Mouse (Mus musculus) neutrophil, adult 5-6 weeks (primary cell): ENCODE data around the gene Cdyl. TPM values are rescaled to one million over a fixed set of nuclear protein-coding genes. Genes with fewer than 3 reads are reported as not detected.

Experiments used
- ATAC-seq: fragments of 151-379, 151-347 bp; 2 replicates; pipeline ENCODE4 v1.8.0; 2017; ENCODE audit warnings: mild to moderate bottlenecking, moderate TSS enrichment; ENCODE audit not compliant: insufficient number of reproducible peaks, poor library complexity, low FRiP score, severe bottlenecking; ENCODE audit errors: extremely low read depth
- total RNA-seq: library from RNA; stranded (forward); fragments of 200-1000 nt; gene quantifications from 2 replicates; pipeline ENCODE4 v1.2.3, GENCODE M21; 2017

Cdyl gene
- total RNA-seq, 1 experiment from 2014 or later = 29.8 TPM

DNA sequence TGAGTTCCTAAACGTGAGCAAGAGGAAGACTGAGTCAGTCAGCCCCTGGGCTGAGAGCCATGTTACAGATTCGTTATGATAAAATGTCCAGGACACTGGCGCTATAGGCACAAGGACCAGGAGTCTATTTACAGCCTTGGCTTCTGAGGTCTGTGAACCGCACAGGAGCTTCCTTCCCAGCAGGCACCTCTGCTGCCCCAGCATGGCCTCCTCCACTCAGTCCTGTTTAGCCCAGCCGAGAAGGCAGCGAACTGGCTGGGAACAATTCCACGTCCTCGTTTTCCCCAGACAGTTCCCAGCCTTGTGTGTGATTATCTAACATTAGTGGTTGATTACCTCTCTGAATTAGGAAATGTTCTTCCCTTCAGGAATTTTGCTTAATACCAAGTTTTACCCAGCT, 201.3 kb downstream of the Cdyl start:
- no peak for ATAC-seq

DNA sequence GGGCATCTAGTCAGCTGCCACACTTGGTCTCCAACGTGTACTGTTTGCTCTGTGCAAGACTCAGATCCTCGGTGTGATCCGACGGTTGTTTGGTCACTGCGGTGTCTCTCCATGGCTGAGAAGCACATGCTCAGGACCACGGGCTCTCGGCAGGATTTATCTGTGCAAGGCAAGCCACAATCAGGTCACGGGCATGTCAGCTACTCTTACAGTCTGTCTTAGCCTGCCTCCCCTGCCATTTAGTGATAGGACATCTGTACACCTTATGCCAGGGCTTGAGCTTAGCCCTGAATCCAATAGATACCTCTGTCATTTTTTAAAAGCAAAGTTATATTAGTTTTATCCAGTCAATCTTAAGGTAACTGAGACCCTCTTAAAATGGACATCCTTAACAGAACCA, 211.0 kb downstream of the Cdyl start:
- no peak for ATAC-seq

DNA sequence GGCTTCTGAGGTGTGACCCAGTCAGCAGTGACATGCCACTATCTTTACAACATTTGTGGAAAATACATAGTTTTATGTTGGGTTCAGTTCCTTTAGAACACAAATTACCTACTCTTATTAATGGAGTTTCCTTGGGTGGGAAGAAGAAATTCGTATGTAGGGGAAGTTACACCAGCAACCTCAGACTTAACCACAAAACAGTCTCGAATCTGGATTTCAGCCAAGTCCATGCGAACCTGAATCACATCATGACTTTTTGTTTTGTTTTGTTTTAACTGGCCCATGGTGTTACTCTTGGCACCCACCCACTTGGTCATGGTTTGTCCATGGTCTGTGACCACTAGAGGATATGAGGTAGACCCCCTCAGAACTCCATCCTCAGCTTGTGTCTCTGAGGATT, 211.5 kb downstream of the Cdyl start:
- no peak for ATAC-seq

DNA sequence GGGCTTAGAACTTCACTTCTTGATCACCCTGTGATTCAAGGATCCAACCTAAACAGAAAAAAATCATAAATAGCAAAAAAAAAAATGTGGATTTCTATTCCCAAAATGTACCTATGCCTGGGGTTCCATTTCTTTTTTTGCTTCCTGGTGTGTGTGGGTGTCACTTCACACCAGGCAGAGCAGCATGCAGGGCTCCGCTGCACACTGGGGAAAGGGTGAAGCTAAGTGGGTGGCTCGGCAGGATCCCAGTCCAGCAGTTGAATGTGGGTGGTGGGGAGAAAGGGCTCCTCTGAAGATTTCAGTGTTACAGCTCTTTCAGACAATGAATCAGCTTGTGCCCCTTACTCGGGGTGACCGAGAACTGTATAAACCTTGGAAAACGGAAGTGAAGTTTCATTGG, 215.8 kb downstream of the Cdyl start:
- ATAC-seq = no peak

DNA sequence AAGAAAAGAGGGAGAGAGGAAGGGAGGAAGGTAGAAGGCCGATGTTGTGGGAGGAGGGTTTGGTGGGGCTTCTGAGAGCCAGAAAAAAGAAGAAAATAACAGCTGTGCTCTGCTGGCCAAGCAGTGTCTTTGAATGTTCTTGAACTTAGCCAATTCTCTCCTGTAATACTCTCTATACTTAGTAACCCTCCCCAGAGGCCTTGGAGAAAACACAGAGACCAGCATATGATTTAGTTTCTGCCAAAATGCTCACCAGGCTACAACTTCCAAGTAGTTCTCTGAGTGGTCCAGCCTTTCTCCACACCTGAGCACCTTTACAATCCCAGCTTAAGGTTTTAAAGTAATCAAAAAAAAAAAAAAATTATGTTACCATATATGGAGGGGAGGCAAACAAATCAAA, 218.6 kb downstream of the Cdyl start:
- no peak for ATAC-seq

DNA sequence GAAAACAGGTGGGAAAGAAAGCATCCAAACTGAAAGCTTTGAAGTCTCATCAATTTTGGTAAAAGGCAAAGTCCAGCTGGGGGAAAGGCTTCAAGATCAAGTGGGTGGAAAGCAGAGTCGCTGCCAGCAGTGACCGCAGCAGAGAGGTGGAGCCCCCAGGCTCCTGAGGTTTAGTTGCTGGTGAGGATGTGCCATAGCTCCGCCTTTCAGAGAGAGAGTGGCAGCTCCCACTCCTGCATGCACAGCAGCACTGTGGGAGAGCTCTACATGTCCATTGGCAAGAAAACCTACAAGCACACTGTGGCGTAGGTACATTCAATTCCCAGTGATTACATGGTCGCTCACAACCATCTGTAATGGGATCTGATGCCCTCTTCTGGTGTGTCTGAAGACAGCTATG, 219.4 kb downstream of the Cdyl start:
- ATAC-seq = no peak

DNA sequence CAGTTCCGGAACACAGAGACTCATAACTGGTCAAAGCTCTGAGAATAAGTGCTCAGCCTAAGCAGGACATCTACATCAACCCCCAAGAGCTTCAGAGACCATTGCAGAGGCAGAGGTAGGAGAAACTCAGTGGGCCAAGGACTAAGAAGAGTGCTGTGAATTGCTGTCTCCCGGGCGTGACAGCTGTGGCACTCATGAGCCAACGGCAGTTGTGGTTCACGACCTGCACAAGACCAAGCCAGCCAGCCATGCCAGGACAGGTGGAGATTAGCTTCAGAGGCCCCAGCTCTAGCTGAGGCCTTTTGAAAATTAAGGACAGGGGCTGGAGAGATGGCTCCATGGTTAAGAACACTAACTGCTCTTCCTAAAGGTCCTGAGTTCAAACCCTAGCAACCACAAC, 219.9 kb downstream of the Cdyl start:
- no peak for ATAC-seq

DNA sequence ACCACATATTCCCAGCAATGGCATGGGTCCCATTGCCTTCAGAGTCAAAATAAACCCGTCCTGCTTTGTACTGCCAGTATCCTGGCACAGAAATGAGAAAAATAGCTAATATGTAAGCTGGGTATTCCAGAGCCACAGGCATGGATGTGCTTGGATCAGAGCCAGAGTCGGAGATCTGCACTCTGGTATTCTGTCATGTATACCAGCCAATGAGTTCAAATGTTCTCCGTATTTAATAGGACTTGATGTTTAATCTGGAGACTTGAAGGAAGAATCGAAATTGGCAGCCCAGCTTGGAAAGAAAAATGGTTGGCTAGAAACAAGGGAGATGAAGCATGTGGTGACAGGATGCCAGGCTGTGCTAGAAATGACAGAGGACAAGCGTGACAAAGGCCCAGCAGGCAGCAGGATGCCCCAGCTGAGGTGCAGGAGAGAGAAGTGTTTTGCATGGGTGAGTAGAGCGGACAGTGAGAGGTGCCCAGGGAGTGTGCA, 221.0 kb downstream of the Cdyl start:
- no peak for ATAC-seq

DNA sequence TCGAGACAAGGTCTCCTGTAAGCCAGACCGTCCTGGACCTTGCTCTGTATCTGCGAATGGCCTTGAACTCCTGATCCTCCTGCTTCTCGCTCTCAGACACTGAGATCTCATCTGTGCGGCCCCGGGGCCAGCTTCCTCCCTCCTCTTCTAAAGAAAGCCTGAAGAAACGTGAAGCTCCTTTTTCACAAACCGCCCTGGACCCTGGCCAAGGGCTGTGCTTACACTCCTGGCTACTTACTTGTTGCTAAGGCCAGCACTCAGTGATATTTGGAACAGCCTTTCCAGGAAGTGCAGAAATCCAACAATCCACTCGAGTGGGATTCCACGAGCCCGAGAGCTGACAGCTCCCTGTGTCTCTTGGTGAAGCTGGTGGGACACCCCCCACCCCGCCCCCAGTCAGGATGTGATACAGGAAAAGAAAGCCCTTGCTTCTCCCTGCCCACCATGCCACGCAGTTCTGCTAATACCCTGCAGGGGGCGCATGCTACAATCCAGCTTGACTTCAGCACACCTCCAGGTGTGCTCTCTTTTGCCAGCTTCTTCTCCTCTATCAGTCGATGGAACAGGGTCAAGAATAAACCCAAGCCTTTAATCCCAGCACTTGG, 226.6 kb downstream of the Cdyl start:
- ATAC-seq = no peak

DNA sequence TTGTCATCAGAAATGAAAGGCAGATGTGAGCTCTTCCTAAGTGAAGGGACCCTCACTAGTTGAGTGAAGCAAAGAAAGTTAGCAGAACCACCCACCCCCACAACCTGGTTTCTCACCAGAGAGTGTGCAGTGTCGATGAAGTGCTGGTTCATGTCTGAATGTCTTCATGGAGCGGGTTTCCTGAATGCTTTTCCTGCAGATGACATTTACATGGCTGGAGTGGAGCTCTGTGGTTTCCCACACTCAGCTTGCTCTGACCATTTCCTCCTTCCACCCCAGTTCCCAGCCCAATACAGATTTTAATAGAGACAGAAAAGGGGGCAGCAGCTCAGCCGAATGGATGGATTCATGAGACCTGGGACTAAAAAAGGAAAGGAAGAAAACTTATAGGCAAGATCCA, 233.2 kb downstream of the Cdyl start:
- ATAC-seq = no peak

DNA sequence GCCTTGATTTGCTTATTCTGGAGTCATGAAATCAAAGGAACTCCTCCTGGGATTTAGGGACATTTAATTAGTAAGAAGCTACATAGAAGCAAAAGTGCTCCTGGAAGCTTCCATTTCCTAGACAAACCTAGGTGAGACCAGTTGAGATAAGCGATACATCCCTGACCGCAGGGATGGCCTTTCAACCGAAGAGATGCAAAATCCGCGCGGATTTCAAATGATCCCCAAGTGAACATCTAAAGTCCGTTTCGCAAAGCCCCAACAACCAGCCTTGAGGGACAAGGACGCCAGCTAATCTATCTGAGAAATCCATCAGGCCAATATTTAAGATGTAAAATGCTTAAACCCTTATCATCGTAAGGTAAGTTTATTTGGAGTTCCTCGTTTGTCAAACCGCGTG, 245.7 kb downstream of the Cdyl start:
- ATAC-seq = no peak

DNA sequence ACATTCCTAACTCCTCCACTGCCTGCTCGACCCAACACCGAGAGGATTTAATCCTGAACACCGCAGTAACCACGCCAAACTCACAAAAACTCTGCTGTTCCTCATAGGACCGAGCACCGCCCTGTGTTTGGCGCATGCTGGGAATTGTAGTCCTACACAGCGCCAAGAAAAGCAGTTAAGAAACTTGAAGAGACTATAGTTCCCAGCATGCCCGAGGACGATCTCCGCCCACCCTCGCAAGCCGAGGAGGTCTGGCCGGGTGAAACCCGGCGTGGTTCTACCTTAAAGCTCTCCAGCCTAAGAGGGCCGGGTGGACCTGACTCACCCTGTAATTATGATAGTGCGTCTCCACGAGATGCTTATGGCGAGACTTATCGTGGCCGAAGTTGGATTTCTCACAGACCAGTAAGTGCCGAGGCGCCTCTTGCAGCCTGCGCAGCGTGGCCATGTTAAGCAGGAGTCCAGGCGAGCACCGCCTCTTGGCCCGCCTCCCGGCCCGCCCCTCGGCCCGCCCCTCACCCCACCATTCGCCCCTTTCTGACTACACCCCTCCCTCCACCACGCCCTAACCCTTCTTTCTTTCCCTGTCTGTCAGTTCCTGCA, 246.3 kb downstream of the Cdyl start, which contains the start of gene Rpp40:
Rpp40 (minus strand) TSS at position 481 of the 603 bp plus-strand sequence.
- ATAC-seq = peak; percentile 96

DNA sequence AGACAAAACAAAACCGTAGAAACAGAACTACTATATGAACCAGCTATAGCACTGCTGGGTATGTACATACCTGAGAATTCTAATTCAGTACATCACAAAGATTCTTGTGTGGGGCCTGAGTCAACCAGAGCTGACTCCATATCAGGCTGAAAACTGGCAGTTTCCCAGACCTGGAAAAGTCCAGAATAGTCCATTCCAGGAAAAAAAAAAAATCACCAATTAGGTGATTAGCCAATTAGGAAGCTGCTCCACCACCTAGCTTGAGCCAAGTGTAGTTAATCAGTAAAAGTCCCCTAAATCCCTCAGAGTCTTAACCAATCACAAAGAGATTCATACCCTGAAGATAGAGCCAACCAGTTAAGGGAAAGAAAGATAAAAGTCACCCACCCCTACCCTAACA, 251.8 kb downstream of the Cdyl start:
- no peak for ATAC-seq

Other genes starting within 250 kb of the Cdyl start
- 3.6 and 4.2 TPM in 2 replicates for gene Rpp40, start 246.5 kb downstream of the Cdyl start, total RNA-seq